9 mouse cellular contexts compared by ENCODE assay signal in genomic region chr2:83814009-83814408, GRCm38 (mm10). TPM values are rescaled to one million over a fixed set of nuclear protein-coding genes. Genes with fewer than 3 reads are reported as not detected.
A peak's percentile ranks its signal among the peaks of the same experiment; 100 is the strongest.
DNase-seq lines count a peak whose midpoint lies in the region; ATAC-seq and TF ChIP-seq lines count a peak whose summit lies in the region.
"Had no signal": no experiment of that assay in that cellular context is flagged by ENCODE, and none has a peak within 500 bp of the region (broad histone marks: within the 10 kb centered on the region; RNA-seq: fewer than 3 reads in every experiment).

No protein-coding gene starts in this region.

- 33% methylated on average over 6 of the region's 6 CpGs for WGBS in hindbrain, embryonic 16.5 days
- WGBS in midbrain, embryonic 16.5 days: 16% methylated on average over 6 of the region's 6 CpGs
- WGBS in lung, adult 2 months: 45% methylated on average over 6 of the region's 6 CpGs

- H3K9me3 ChIP-seq in hindbrain, embryonic 16.5 days (ENCODE audit: control insufficient read depth, low read length): no peaks in the 10 kb centered on the region
- H3K9me3 ChIP-seq in midbrain, embryonic 16.5 days (replicated peaks; ENCODE audit: control insufficient read depth, low read length, poor library complexity, severe bottlenecking): no peaks in the 10 kb centered on the region
- H3K9me3 ChIP-seq: lung, embryonic 15.5 days had no signal

- no peak for TF ChIP-seq POLR2A in lung, adult 2 months (IDR thresholded peaks at IDR 0.05; ENCODE audit: borderline replicate concordance, extremely low read depth, low read depth, low read length)

- no peaks in the 10 kb centered on the region for H3K27me3 ChIP-seq in hindbrain, embryonic 16.5 days (replicated peaks; ENCODE audit: control insufficient read depth, insufficient read depth, low read length)
- H3K27me3 ChIP-seq in midbrain, embryonic 16.5 days (ENCODE audit: control insufficient read depth, insufficient read depth, low read depth, low read length): no peaks in the 10 kb centered on the region

- peak; percentile 21 for DNase-seq in urinary bladder, postnatal 25 days (ENCODE audit: low spot score)
- no peak for DNase-seq in urinary bladder, adult 2 months (ENCODE audit: low spot score)
- peak; percentile 16 for DNase-seq in fibroblast of lung, adult 2 months (ENCODE audit: low read depth)
- no peak for DNase-seq in spleen, adult 12 weeks (ENCODE audit: low spot score)
- DNase-seq in lung, adult 2 months: no peak
- DNase-seq in yolk sac, embryonic 10.5 days (ENCODE audit: low spot score): no peak

- ATAC-seq in hindbrain, embryonic 16.5 days: no peak
- no peak for ATAC-seq in midbrain, embryonic 16.5 days

- no peaks in the 10 kb centered on the region for H3K36me3 ChIP-seq in hindbrain, embryonic 16.5 days (ENCODE audit: control insufficient read depth, insufficient read depth, low read length)
- H3K36me3 ChIP-seq in midbrain, embryonic 16.5 days (ENCODE audit: control insufficient read depth, insufficient read depth, low read length): no peaks in the 10 kb centered on the region
- H3K36me3 ChIP-seq: lung, embryonic 15.5 days had no signal

- peaks cover 11% of the 10 kb centered on the region for H3K4me1 ChIP-seq in hindbrain, embryonic 16.5 days (ENCODE audit: control insufficient read depth, insufficient read depth, low read depth, low read length)
- peaks cover 16% of the 10 kb centered on the region for H3K4me1 ChIP-seq in midbrain, embryonic 16.5 days (ENCODE audit: control insufficient read depth, insufficient read depth, low read length)
- no peaks in the 10 kb centered on the region for H3K4me1 ChIP-seq in lung, adult 2 months (ENCODE audit: control insufficient read depth, insufficient read depth, low read length)

- peak overlapping the region; percentile 94; the same call in 1 of the 2 replicates for H3K27ac ChIP-seq in hindbrain, embryonic 16.5 days (ENCODE audit: low read depth, low read length)
- H3K27ac ChIP-seq in midbrain, embryonic 16.5 days (ENCODE audit: low read length): peak overlapping the region; percentile 96
- H3K27ac ChIP-seq: lung, embryonic 15.5 days had no signal

- no peak for TF ChIP-seq CTCF in lung, adult 2 months (IDR thresholded peaks at IDR 0.05; ENCODE audit: insufficient read depth, low read length)

- peak overlapping the region; percentile 81 for H3K9ac ChIP-seq in hindbrain, embryonic 16.5 days (ENCODE audit: low read depth, low read length)
- H3K9ac ChIP-seq in midbrain, embryonic 16.5 days (ENCODE audit: low read depth, low read length): peak overlapping the region; percentile 91
- H3K9ac ChIP-seq: lung, embryonic 15.5 days had no signal

- H3K4me3 ChIP-seq in hindbrain, embryonic 16.5 days (ENCODE audit: low read length): peak overlapping the region; percentile 67
- peak overlapping the region; percentile 92 for H3K4me3 ChIP-seq in midbrain, embryonic 16.5 days (ENCODE audit: low read depth, low read length)
- H3K4me3 ChIP-seq in lung, adult 2 months (replicated peaks; ENCODE audit: extremely low read depth, low read depth, low read length): no peak overlapping the region
- H3K4me3 ChIP-seq: lung, embryonic 15.5 days had no signal

- H3K4me2 ChIP-seq in hindbrain, embryonic 16.5 days (ENCODE audit: low read length): peak overlapping the region; percentile 64
- H3K4me2 ChIP-seq in midbrain, embryonic 16.5 days (ENCODE audit: low read length): peak overlapping the region; percentile 79

RNA-seq across cellular contexts. Expression of gene Fam171b, which starts 1.6 kb away (rescaled TPM):
- 4.0 and 4.6 TPM in 2 replicates for polyA plus RNA-seq in urinary bladder, adult 2 months (2012; rRNA removed)
- polyA plus RNA-seq in hindbrain, embryonic 16.5 days (2015; fragmentation: Nextera tagmentation; extraction: Ambion mirVana): 77.1 and 80.4 TPM in 2 replicates
- 87.2 and 94.6 TPM in 2 replicates for polyA plus RNA-seq in midbrain, embryonic 16.5 days (2015; fragmentation: Nextera tagmentation; extraction: Ambion mirVana)
- 0.18 and 0.41 TPM in 2 replicates for polyA plus RNA-seq in lung, adult 2 months (2012; rRNA removed)

Comparison
In these comparisons a context has a peak if more than half of its experiments do, and no peak if none do; other contexts are left out.
1. DNase-seq: peak in urinary bladder, postnatal 25 days (single experiment) and fibroblast of lung, adult 2 months (single experiment); none in urinary bladder, adult 2 months (single experiment), spleen, adult 12 weeks (single experiment), lung, adult 2 months (single experiment) and yolk sac, embryonic 10.5 days (single experiment).
2. RNA of gene Fam171b, which starts 1.6 kb away (polyA plus RNA-seq): 87.2 to 94.6 TPM in midbrain, embryonic 16.5 days and 77.1 to 80.4 TPM in hindbrain, embryonic 16.5 days; 4.0 to 4.6 TPM in urinary bladder, adult 2 months and 0.18 to 0.41 TPM in lung, adult 2 months; every median in the first group is over 10 times any median in the second.